Mouse (Mus musculus): ENCODE data around the gene Pla1a. TPM values are rescaled to one million over a fixed set of nuclear protein-coding genes. Genes with fewer than 3 reads are reported as not detected.
A peak's percentile ranks its signal among the peaks of the same experiment; 100 is the strongest.
"Not testable (repeated sequence)": the region's sequence is repeated elsewhere in the genome, so short reads cannot be mapped to it uniquely, and the experiment has no call there.

Gene Pla1a
- polyA plus RNA-seq, 1 experiment, result 0.37 TPM

- peak; percentile 5 for DNase-seq (ENCODE audit: low read depth)
- no peak for TF ChIP-seq CTCF (IDR thresholded peaks at IDR 0.05; ENCODE audit: borderline replicate concordance, extremely low read depth, insufficient read depth, insufficient read length)
- no peak for TF ChIP-seq POLR2A (IDR thresholded peaks at IDR 0.05; ENCODE audit: borderline replicate concordance, extremely low read depth, insufficient read depth, insufficient read length, poor library complexity, severe bottlenecking)
These were observed 24.0 kb upstream of the Pla1a start for GRCm38 (mm10) chr16:38456812-38457567.

GRCm38 (mm10) chr16:38455511-38456418, 22.8 kb upstream of the Pla1a start, which contains the start of gene Cd80:
Cd80 (plus strand) TSS chr16:38455561.
- DNase-seq (ENCODE audit: low read depth), result no peak
- TF ChIP-seq CTCF (IDR thresholded peaks at IDR 0.05; ENCODE audit: borderline replicate concordance, extremely low read depth, insufficient read depth, insufficient read length) (no peak), POLR2A (IDR thresholded peaks at IDR 0.05; ENCODE audit: borderline replicate concordance, extremely low read depth, insufficient read depth, insufficient read length, poor library complexity, severe bottlenecking) (no peak)

- TF ChIP-seq POLR2A (IDR thresholded peaks at IDR 0.05; ENCODE audit: borderline replicate concordance, extremely low read depth, insufficient read depth, insufficient read length, poor library complexity, severe bottlenecking), result no peak
- TF ChIP-seq CTCF (IDR thresholded peaks at IDR 0.05; ENCODE audit: borderline replicate concordance, extremely low read depth, insufficient read depth, insufficient read length), result no peak
- no peak for DNase-seq (ENCODE audit: low read depth)
These were observed 21.7 kb upstream of the Pla1a start for GRCm38 (mm10) chr16:38454533-38455254.

GRCm38 (mm10) chr16:38453952-38454351, 21.0 kb upstream of the Pla1a start:
- DNase-seq (ENCODE audit: low read depth), result no peak
- no peak for TF ChIP-seq CTCF (IDR thresholded peaks at IDR 0.05; ENCODE audit: borderline replicate concordance, extremely low read depth, insufficient read depth, insufficient read length)
- no peak for TF ChIP-seq POLR2A (IDR thresholded peaks at IDR 0.05; ENCODE audit: borderline replicate concordance, extremely low read depth, insufficient read depth, insufficient read length, poor library complexity, severe bottlenecking)

GRCm38 (mm10) chr16:38453203-38453553, 20.2 kb upstream of the Pla1a start:
- TF ChIP-seq CTCF (IDR thresholded peaks at IDR 0.05; ENCODE audit: borderline replicate concordance, extremely low read depth, insufficient read depth, insufficient read length) (no peak), POLR2A (IDR thresholded peaks at IDR 0.05; ENCODE audit: borderline replicate concordance, extremely low read depth, insufficient read depth, insufficient read length, poor library complexity, severe bottlenecking) (no peak)
- DNase-seq (ENCODE audit: low read depth), result no peak

GRCm38 (mm10) chr16:38452442-38453202, 19.7 kb upstream of the Pla1a start, which contains the start of gene Adprh:
Adprh (minus strand) TSS chr16:38452703.
- TF ChIP-seq POLR2A (IDR thresholded peaks at IDR 0.05; ENCODE audit: borderline replicate concordance, extremely low read depth, insufficient read depth, insufficient read length, poor library complexity, severe bottlenecking), result peak; percentile 92
- no peak for TF ChIP-seq CTCF (IDR thresholded peaks at IDR 0.05; ENCODE audit: borderline replicate concordance, extremely low read depth, insufficient read depth, insufficient read length)
- DNase-seq (ENCODE audit: low read depth), result peak; percentile 94

- DNase-seq (ENCODE audit: low read depth), result peak; percentile 34
- TF ChIP-seq CTCF (IDR thresholded peaks at IDR 0.05; ENCODE audit: borderline replicate concordance, extremely low read depth, insufficient read depth, insufficient read length) (no peak), POLR2A (IDR thresholded peaks at IDR 0.05; ENCODE audit: borderline replicate concordance, extremely low read depth, insufficient read depth, insufficient read length, poor library complexity, severe bottlenecking) (no peak)
These were observed 18.7 kb upstream of the Pla1a start for GRCm38 (mm10) chr16:38451421-38452205.

- DNase-seq (ENCODE audit: low read depth), result no peak
- no peak for TF ChIP-seq CTCF (IDR thresholded peaks at IDR 0.05; ENCODE audit: borderline replicate concordance, extremely low read depth, insufficient read depth, insufficient read length)
- TF ChIP-seq POLR2A (IDR thresholded peaks at IDR 0.05; ENCODE audit: borderline replicate concordance, extremely low read depth, insufficient read depth, insufficient read length, poor library complexity, severe bottlenecking), result no peak
These were observed 17.8 kb upstream of the Pla1a start for GRCm38 (mm10) chr16:38450707-38451106.

GRCm38 (mm10) chr16:38448458-38448857, 15.5 kb upstream of the Pla1a start:
- no peak for DNase-seq (ENCODE audit: low read depth)
- TF ChIP-seq CTCF (IDR thresholded peaks at IDR 0.05; ENCODE audit: borderline replicate concordance, extremely low read depth, insufficient read depth, insufficient read length) (no peak), POLR2A (IDR thresholded peaks at IDR 0.05; ENCODE audit: borderline replicate concordance, extremely low read depth, insufficient read depth, insufficient read length, poor library complexity, severe bottlenecking) (no peak)

GRCm38 (mm10) chr16:38447366-38447765, 14.4 kb upstream of the Pla1a start:
- DNase-seq (ENCODE audit: low read depth), result no peak
- TF ChIP-seq POLR2A (IDR thresholded peaks at IDR 0.05; ENCODE audit: borderline replicate concordance, extremely low read depth, insufficient read depth, insufficient read length, poor library complexity, severe bottlenecking), result no peak
- no peak for TF ChIP-seq CTCF (IDR thresholded peaks at IDR 0.05; ENCODE audit: borderline replicate concordance, extremely low read depth, insufficient read depth, insufficient read length)

- DNase-seq (ENCODE audit: low read depth), result not testable (repeated sequence)
These were observed 13.2 kb upstream of the Pla1a start for GRCm38 (mm10) chr16:38446141-38446540.

All from brain, embryonic 14.5 days (tissue).